ENCODE assay signal across 8 mouse cellular contexts in the genomic region with DNA sequence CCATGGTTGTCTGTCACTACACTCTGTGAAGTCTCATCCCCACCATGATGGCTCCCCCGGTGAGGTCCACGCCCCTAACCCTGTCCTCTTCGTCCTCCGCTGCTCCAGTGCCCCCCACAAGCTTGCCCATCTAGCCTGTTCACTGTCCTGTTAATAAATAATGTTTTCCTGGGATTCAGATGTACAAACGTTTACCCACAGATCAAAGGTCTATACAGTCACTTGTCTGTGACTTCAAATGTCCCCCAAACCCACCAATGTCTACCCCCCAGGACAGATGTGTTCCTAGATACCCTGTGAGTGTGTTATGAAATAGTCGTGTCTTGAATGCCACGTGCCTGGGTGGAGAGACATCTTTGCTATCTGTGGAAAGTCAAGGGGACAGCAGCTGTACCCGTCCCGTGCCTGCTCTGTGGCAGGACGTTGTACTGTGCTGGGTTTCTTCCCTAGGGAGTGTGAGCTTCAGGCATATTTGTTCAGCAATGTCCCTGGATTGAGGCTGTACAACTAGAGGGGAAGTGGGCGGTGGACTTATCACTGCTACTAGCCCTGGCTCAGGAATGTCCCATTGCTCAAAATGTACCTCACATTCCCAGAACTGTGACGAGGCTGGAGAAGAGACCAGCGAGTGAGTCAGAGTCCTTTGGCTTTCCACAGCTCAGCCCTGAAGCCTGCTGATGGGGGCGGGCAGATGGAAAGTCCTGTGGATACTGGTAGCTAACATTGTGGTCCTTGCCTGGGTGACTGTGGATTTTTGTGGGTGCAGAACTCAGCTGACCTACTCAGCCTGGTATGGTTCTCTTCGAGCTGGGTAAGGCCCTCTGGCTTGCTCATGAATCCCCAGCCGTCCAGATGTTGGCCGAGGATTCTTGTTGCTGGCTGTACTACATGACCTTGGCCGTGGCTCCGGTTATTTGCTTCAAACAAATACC. TPM values are rescaled to one million over a fixed set of nuclear protein-coding genes. Genes with fewer than 3 reads are reported as not detected.
DNase-seq lines count a peak whose midpoint lies in the region; ATAC-seq and TF ChIP-seq lines count a peak whose summit lies in the region.

No protein-coding gene starts in this region.

- TF ChIP-seq POLR2A in liver, adult 2 months (IDR thresholded peaks at IDR 0.05; ENCODE audit: extremely low read depth, insufficient read depth, low read length), result 0 out of 2 replicates have a peak, but pooled peaks have one; percentile 7
- peak; percentile 18; the same call in 1 of the 2 replicates for TF ChIP-seq POLR2A in heart, adult 2 months (IDR thresholded peaks at IDR 0.05; ENCODE audit: insufficient read depth, low read depth, low read length)
- TF ChIP-seq POLR2A in myocyte (IDR thresholded peaks at IDR 0.05; ENCODE audit: insufficient read length, low read depth), result no peak

- peak overlapping the region; percentile 99 for H3K27ac ChIP-seq in liver, adult 2 months (replicated peaks; ENCODE audit: insufficient read depth, low read depth, low read length)
- H3K27ac ChIP-seq in heart, adult 2 months, result peak overlapping the region; percentile 75
- 0 out of 2 replicates have a peak overlapping the region, but pooled peaks have one; percentile 47 for H3K27ac ChIP-seq in kidney, embryonic 14.5 days (ENCODE audit: low read depth, low read length)

- H3K79me2 ChIP-seq in liver, adult 2 months (ENCODE audit: control insufficient read depth, insufficient read depth, low read length), result no peaks in the 10 kb centered on the region
- H3K79me2 ChIP-seq in heart, adult 2 months (replicated peaks; ENCODE audit: control insufficient read depth, insufficient read depth, low read length), result no peaks in the 10 kb centered on the region
- H3K79me2 ChIP-seq in myocyte (ENCODE audit: control insufficient read depth, insufficient read depth), result no peaks in the 10 kb centered on the region

- no peak for TF ChIP-seq CTCF in liver, adult 2 months (IDR thresholded peaks at IDR 0.05; ENCODE audit: low read depth, low read length)
- no peak for TF ChIP-seq CTCF in heart, adult 2 months (IDR thresholded peaks at IDR 0.05)

- peak; percentile 98 for DNase-seq in liver, adult 2 months (ENCODE audit: extremely low read depth, low read depth, low spot score)
- no peak for DNase-seq in liver
- peak; percentile 70 to 83 for DNase-seq in heart, adult 2 months
- DNase-seq in cerebellum, adult 11 months, result no peak
- DNase-seq in c-Kit-positive CD71-positive TER-119-positive erythroid progenitor cells, embryonic 14.5 days (ENCODE audit: low spot score), result no peak
- no peak for DNase-seq in right cerebral cortex, postnatal 36 days (ENCODE audit: low spot score in 2 of 2)

- H3K9me3 ChIP-seq in kidney, embryonic 14.5 days (ENCODE audit: control insufficient read depth, low read length), result no peaks in the 10 kb centered on the region

- intact Hi-C loops in heart, adult 2 months (cut with DNase I), result no loop called here

- ATAC-seq in kidney, embryonic 14.5 days (ENCODE audit: low FRiP score, low TSS enrichment), result no peak

- no peaks in the 10 kb centered on the region for H3K27me3 ChIP-seq in liver, adult 2 months (ENCODE audit: control insufficient read depth, insufficient read depth, low read length)
- H3K27me3 ChIP-seq in heart, adult 2 months (ENCODE audit: control insufficient read depth, insufficient read depth, low read length), result no peaks in the 10 kb centered on the region
- no peaks in the 10 kb centered on the region for H3K27me3 ChIP-seq in kidney, embryonic 14.5 days (ENCODE audit: control insufficient read depth, insufficient read depth, low read length)
- H3K27me3 ChIP-seq in myocyte (ENCODE audit: control insufficient read depth, insufficient read depth, insufficient read length), result no peaks in the 10 kb centered on the region

- peak overlapping the region; percentile 84 for H3K9ac ChIP-seq in liver, adult 2 months (ENCODE audit: low read depth, low read length)
- H3K9ac ChIP-seq in heart, adult 2 months (ENCODE audit: low read depth, low read length), result no peak overlapping the region; the same call in 1 of the 2 replicates
- H3K9ac ChIP-seq in kidney, embryonic 14.5 days (ENCODE audit: low read depth, low read length), result no peak overlapping the region

- no peak overlapping the region for H3K4me2 ChIP-seq in kidney, embryonic 14.5 days (replicated peaks; ENCODE audit: low read depth, low read length)
- H3K4me2 ChIP-seq in myocyte (ENCODE audit: low read depth), result peak overlapping the region; percentile 76

- peaks cover 52% of the 10 kb centered on the region for H3K4me1 ChIP-seq in liver, adult 2 months (ENCODE audit: control insufficient read depth, insufficient read depth, low read length)
- H3K4me1 ChIP-seq in heart, adult 2 months (ENCODE audit: control insufficient read depth, insufficient read depth, low read length), result peaks cover 10% of the 10 kb centered on the region
- peaks cover 34% of the 10 kb centered on the region for H3K4me1 ChIP-seq in kidney, embryonic 14.5 days (ENCODE audit: control insufficient read depth, insufficient read depth, low read length)

- 13% methylated on average over 19 of the region's 19 CpGs for WGBS in liver, adult 2 months
- WGBS in heart, adult 2 months, result 39% methylated on average over 19 of the region's 19 CpGs
- whole genome bisulfite sequencing in kidney, embryonic 14.5 days, result 56% methylated on average over 19 of the region's 19 CpGs

- no peak overlapping the region for H3ac ChIP-seq in myocyte (ENCODE audit: control insufficient read depth, insufficient read length)

- H3K36me3 ChIP-seq in liver, adult 2 months (ENCODE audit: control insufficient read depth, insufficient read depth, low read length), result no peaks in the 10 kb centered on the region
- H3K36me3 ChIP-seq in heart, adult 2 months (ENCODE audit: control insufficient read depth, insufficient read depth, low read length), result no peaks in the 10 kb centered on the region
- H3K36me3 ChIP-seq in kidney, embryonic 14.5 days (ENCODE audit: control insufficient read depth, insufficient read depth, low read length), result no peaks in the 10 kb centered on the region
- H3K36me3 ChIP-seq in myocyte (ENCODE audit: control insufficient read depth, insufficient read depth), result no peaks in the 10 kb centered on the region

- peak; percentile 72; the same call in 1 of the 2 replicates for TF ChIP-seq EP300 in heart, adult 2 months (IDR thresholded peaks at IDR 0.05; ENCODE audit: insufficient read depth, low read depth, low read length)

- peak overlapping the region; percentile 8 for H3K4me3 ChIP-seq in liver, adult 2 months (ENCODE audit: insufficient read depth, low read depth, low read length)
- no peak overlapping the region for H3K4me3 ChIP-seq in heart, adult 2 months
- no peak overlapping the region for H3K4me3 ChIP-seq in kidney, embryonic 14.5 days (ENCODE audit: low read length)
- H3K4me3 ChIP-seq in myocyte, result no peak overlapping the region

TF ChIP-seq in myocyte, 11 proteins besides CTCF, POLR2A, EP300 and RAD21:
- no peak for TF ChIP-seq POLR2AphosphoS2 (IDR thresholded peaks at IDR 0.05; ENCODE audit: insufficient read length, low read depth)
- TF ChIP-seq USF1 (IDR thresholded peaks at IDR 0.05; ENCODE audit: low read depth), result peak; percentile 29
- peak in 1 of 3 experiments; percentile 77 for TF ChIP-seq MYOD1 (IDR thresholded peaks at IDR 0.05; ENCODE audit: control insufficient read depth in 1 of 3, insufficient read length in 2 of 3, low read depth in 2 of 3)
- TF ChIP-seq SRF (IDR thresholded peaks at IDR 0.05; ENCODE audit: control insufficient read depth, insufficient read length, low read depth), result no peak
- no peak for TF ChIP-seq REST (IDR thresholded peaks at IDR 0.05; ENCODE audit: insufficient read depth, insufficient read length)
- no peak for TF ChIP-seq TCF3 (IDR thresholded peaks at IDR 0.05; ENCODE audit: insufficient read length, low read depth)
- TF ChIP-seq MYOG (IDR thresholded peaks at IDR 0.05; ENCODE audit: control insufficient read depth in 1 of 3, insufficient read depth in 1 of 3, insufficient read length in 2 of 3, low read depth in 2 of 3), result peak in 1 of 3 experiments; percentile 67
- peak; percentile 42; the same call in 1 of the 2 replicates for TF ChIP-seq CEBPB (IDR thresholded peaks at IDR 0.05; ENCODE audit: insufficient read depth, poor library complexity, severe bottlenecking)

RNA-seq across cellular contexts. Expression of a gene that starts 55.1 kb away (rescaled TPM):
- not detected in 2 replicates for total RNA-seq in liver, adult 2 months (2014; rRNA removed)
- not detected in 2 replicates for polyA plus RNA-seq in liver, adult 2 months (2012; rRNA removed)
- total RNA-seq in heart, adult 2 months (2021), result not detected
- polyA plus RNA-seq in heart, adult 2 months (2012; rRNA removed), result not detected in 2 replicates
- polyA plus RNA-seq in kidney, embryonic 14.5 days (2014; fragmentation: Nextera tagmentation; extraction: Ambion mirVana), result not detected in 2 replicates
- not detected for polyA plus RNA-seq in myocyte (2012; fragmentation: generic; extraction: Trizol)

Comparison
In these comparisons a context has a peak if more than half of its experiments do, and no peak if none do; other contexts are left out.
1. DNase-seq: peak in liver, adult 2 months (single experiment) and heart, adult 2 months (2 of 2); none in liver (single experiment), cerebellum, adult 11 months (single experiment), c-Kit-positive CD71-positive TER-119-positive erythroid progenitor cells, embryonic 14.5 days (single experiment) and right cerebral cortex, postnatal 36 days (0 of 2).
2. H3K27ac ChIP-seq: peak in every context shown above with its lines; median percentile 99 in liver, adult 2 months; 75 in heart, adult 2 months; 47 in kidney, embryonic 14.5 days.